Mouse (Mus musculus) bone marrow, adult 2 months (tissue): ENCODE data around the gene Lims1.

Experiments used
- CTCF ChIP-seq: fragments of 200-500 bp; IDR thresholded peaks from 2 replicates; pipeline ENCODE4 v1.5.1; 2011; ENCODE audit warnings: low read length, control low read depth; ENCODE audit not compliant: control insufficient read depth, insufficient read depth
- POLR2A ChIP-seq: fragments of 200-500 bp; IDR thresholded peaks from 2 replicates; pipeline ENCODE4 v1.6.1; 2011; ENCODE audit warnings: low read depth, mild to moderate bottlenecking, control low read depth, low read length, borderline replicate concordance; ENCODE audit not compliant: control insufficient read depth

- TF ChIP-seq CTCF (no peak), POLR2A (no peak)
Measured at GRCm38 (mm10) chr10:58386997-58387396, 63.7 kb downstream of the Lims1 start.
